ENCODE assay signal across 9 mouse cellular contexts in the genomic region with DNA sequence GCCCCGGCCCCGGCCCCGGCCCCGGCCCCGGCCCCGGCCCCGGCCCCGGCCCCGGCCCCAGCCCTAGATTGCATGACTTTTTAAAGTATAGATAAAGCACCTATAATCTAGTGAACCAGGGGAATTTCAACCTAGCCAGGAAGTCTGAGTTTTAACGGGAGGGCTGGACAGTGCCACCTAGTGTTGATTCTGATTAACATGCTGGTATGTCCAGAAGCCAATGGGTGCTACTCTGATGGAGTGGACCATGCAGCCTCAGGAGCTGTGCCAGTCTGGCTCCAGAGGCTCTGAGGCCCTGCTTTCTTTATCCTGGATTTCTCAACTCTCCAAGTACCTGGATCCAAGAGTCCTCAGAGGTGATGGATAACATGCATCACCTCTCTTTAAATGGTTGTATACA. TPM values are rescaled to one million over a fixed set of nuclear protein-coding genes. Genes with fewer than 3 reads are reported as not detected.
DNase-seq lines count a peak whose midpoint lies in the region; ATAC-seq lines count a peak whose summit lies in the region.
"Had no signal": no experiment of that assay in that cellular context is flagged by ENCODE, and none has a peak within 500 bp of the region (broad histone marks: within the 10 kb centered on the region; RNA-seq: fewer than 3 reads in every experiment).

No protein-coding gene starts in this region.

- H3K9ac ChIP-seq in hindbrain, embryonic 13.5 days, result no peak overlapping the region
- no peak overlapping the region for H3K9ac ChIP-seq in embryonic facial prominence, embryonic 11.5 days (replicated peaks; ENCODE audit: low read length)

- no peak overlapping the region for H3K4me3 ChIP-seq in hindbrain, embryonic 10.5 days
- no peak overlapping the region for H3K4me3 ChIP-seq in hindbrain, embryonic 13.5 days
- no peak overlapping the region for H3K4me3 ChIP-seq in embryonic facial prominence, embryonic 11.5 days (ENCODE audit: low read depth, low read length)

- H3K36me3 ChIP-seq in hindbrain, embryonic 10.5 days, result no peaks in the 10 kb centered on the region
- H3K36me3 ChIP-seq in hindbrain, embryonic 13.5 days, result no peaks in the 10 kb centered on the region
- no peaks in the 10 kb centered on the region for H3K36me3 ChIP-seq in embryonic facial prominence, embryonic 11.5 days (replicated peaks; ENCODE audit: control insufficient read depth, insufficient read depth, low read depth, low read length)

- DNase-seq in hindbrain, embryonic 10.5 days (ENCODE audit: low spot score), result peak; percentile 33
- DNase-seq in thymus, postnatal 0 days (ENCODE audit: low spot score), result peak; percentile 38
- no peak for DNase-seq in thymus, adult 18-20 months
- peak; percentile 59 for DNase-seq in embryonic facial prominence, embryonic 11.5 days (ENCODE audit: low spot score)
- no peak for DNase-seq in urinary bladder, postnatal 4 days (ENCODE audit: low spot score in 2 of 2)
- no peak for DNase-seq in ovary, postnatal 36 days (ENCODE audit: low spot score)

- WGBS in hindbrain, embryonic 10.5 days, result 79% methylated on average over 10 of the region's 10 CpGs
- 80% methylated on average over 10 of the region's 10 CpGs for WGBS in hindbrain, embryonic 13.5 days
- 61% methylated on average over 10 of the region's 10 CpGs for WGBS in embryonic facial prominence, embryonic 11.5 days

- no peaks in the 10 kb centered on the region for H3K9me3 ChIP-seq in hindbrain, embryonic 10.5 days
- H3K9me3 ChIP-seq in hindbrain, embryonic 13.5 days, result no peaks in the 10 kb centered on the region
- no peaks in the 10 kb centered on the region for H3K9me3 ChIP-seq in embryonic facial prominence, embryonic 11.5 days (replicated peaks; ENCODE audit: control insufficient read depth, low read length)

- no peak overlapping the region for H3K27ac ChIP-seq in hindbrain, embryonic 10.5 days
- no peak overlapping the region for H3K27ac ChIP-seq in hindbrain, embryonic 13.5 days
- no peak overlapping the region for H3K27ac ChIP-seq in embryonic facial prominence, embryonic 11.5 days (replicated peaks; ENCODE audit: low read depth, low read length)

- no peaks in the 10 kb centered on the region for H3K27me3 ChIP-seq in hindbrain, embryonic 10.5 days (ENCODE audit: insufficient read depth, poor library complexity, severe bottlenecking)
- no peaks in the 10 kb centered on the region for H3K27me3 ChIP-seq in hindbrain, embryonic 13.5 days
- H3K27me3 ChIP-seq in embryonic facial prominence, embryonic 11.5 days (ENCODE audit: control insufficient read depth, insufficient read depth, low read length), result no peaks in the 10 kb centered on the region

- no peak for ATAC-seq in hindbrain, embryonic 13.5 days (ENCODE audit: low FRiP score)
- ATAC-seq in embryonic facial prominence, embryonic 11.5 days (replicated peaks; ENCODE audit: insufficient number of reproducible peaks, low FRiP score, low TSS enrichment, low read depth), result no peak
- 0 out of 2 replicates have a peak, but pooled peaks have one; percentile 28 for ATAC-seq in monocyte, adult 5-6 weeks (replicated peaks; ENCODE audit: insufficient number of reproducible peaks, low FRiP score, low TSS enrichment, poor library complexity, severe bottlenecking)

- H3K4me1 ChIP-seq in hindbrain, embryonic 10.5 days (replicated peaks), result no peaks in the 10 kb centered on the region
- no peaks in the 10 kb centered on the region for H3K4me1 ChIP-seq in hindbrain, embryonic 13.5 days (replicated peaks)
- no peaks in the 10 kb centered on the region for H3K4me1 ChIP-seq in embryonic facial prominence, embryonic 11.5 days (ENCODE audit: control insufficient read depth, insufficient read depth, low read length)

- no peak overlapping the region for H3K4me2 ChIP-seq in hindbrain, embryonic 13.5 days
- H3K4me2 ChIP-seq in embryonic facial prominence, embryonic 11.5 days (ENCODE audit: low read depth, low read length), result no peak overlapping the region

RNA-seq across cellular contexts. Expression of gene Umodl1, which starts 35.8 kb away (rescaled TPM):
- polyA plus RNA-seq in hindbrain, embryonic 10.5 days (2016; fragmentation: Nextera tagmentation; extraction: Ambion mirVana), result 0.08 and 0.20 TPM in 2 replicates
- 0.04 TPM in 1 of 2 replicates, not detected in the other for polyA plus RNA-seq in hindbrain, embryonic 13.5 days (2015; fragmentation: Nextera tagmentation; extraction: Ambion mirVana)
- 4.9 and 7.2 TPM in 2 replicates for polyA plus RNA-seq in thymus, postnatal 0 days (2015; fragmentation: Nextera tagmentation; extraction: Ambion mirVana)
- 0.21 TPM in 1 of 2 replicates, not detected in the other for polyA plus RNA-seq in embryonic facial prominence, embryonic 11.5 days (2014; fragmentation: Nextera tagmentation; extraction: Ambion mirVana)
- not detected in 3 replicates for total RNA-seq in monocyte, adult 5-6 weeks (2017)
- total RNA-seq: neutrophil, adult 5-6 weeks had no signal

Comparison
In these comparisons a context has a peak if more than half of its experiments do, and no peak if none do; other contexts are left out.
1. DNase-seq: peak in hindbrain, embryonic 10.5 days (single experiment), thymus, postnatal 0 days (single experiment) and embryonic facial prominence, embryonic 11.5 days (single experiment); none in thymus, adult 18-20 months (0 of 2), urinary bladder, postnatal 4 days (0 of 2) and ovary, postnatal 36 days (single experiment).